In genomic region chr3:26152510-26153035, GRCm38 (mm10) we compare ENCODE assay signal across 8 mouse cellular contexts.
DNase-seq lines count a peak whose midpoint lies in the region; ATAC-seq and TF ChIP-seq lines count a peak whose summit lies in the region.

No protein-coding gene starts in this region.

- no peaks in the 10 kb centered on the region for H3K9me3 ChIP-seq in lung, postnatal 0 days (ENCODE audit: low read length)
- no peaks in the 10 kb centered on the region for H3K9me3 ChIP-seq in neural tube, embryonic 14.5 days (ENCODE audit: control insufficient read depth, low read length)

- 0% methylated on average over 10 of the region's 10 CpGs for WGBS in lung, postnatal 0 days
- 11% methylated on average over 10 of the region's 10 CpGs for WGBS in lung, adult 2 months
- under 1% methylated on average over 10 of the region's 10 CpGs for WGBS in neural tube, embryonic 14.5 days

- no peaks in the 10 kb centered on the region for H3K36me3 ChIP-seq in lung, postnatal 0 days (ENCODE audit: insufficient read depth, low read length)
- no peaks in the 10 kb centered on the region for H3K36me3 ChIP-seq in neural tube, embryonic 14.5 days (ENCODE audit: control insufficient read depth, insufficient read depth, low read length)

- H3K4me3 ChIP-seq in lung, postnatal 0 days (ENCODE audit: low read depth, low read length): peak overlapping the region; percentile 42
- no peak overlapping the region for H3K4me3 ChIP-seq in lung, adult 2 months (replicated peaks; ENCODE audit: extremely low read depth, low read depth, low read length)
- peak overlapping the region; percentile 42 for H3K4me3 ChIP-seq in neural tube, embryonic 14.5 days (ENCODE audit: low read depth, low read length)

- peak overlapping the region; percentile 70 for H3K4me2 ChIP-seq in lung, postnatal 0 days (replicated peaks; ENCODE audit: low read depth, low read length)
- peak overlapping the region; percentile 46 for H3K4me2 ChIP-seq in neural tube, embryonic 14.5 days (ENCODE audit: low read depth, low read length)

- intact Hi-C loops in heart, postnatal 10 days (cut with DNase I): loop anchor here (10.0 kb wide), 1 partner anchor 478 kb away; no protein-coding TSS in a partner anchor
- intact Hi-C loops in left cerebral cortex, postnatal 25 days (cut with DNase I): loop anchor here (2.0 to 10.0 kb wide), 3 partner anchors 150 to 1010 kb away; partner anchors contain the start of gene Naaladl2

- H3K9ac ChIP-seq in lung, postnatal 0 days (replicated peaks; ENCODE audit: low read depth): 0 out of 2 replicates have a peak overlapping the region, but pooled peaks have one; percentile 8
- H3K9ac ChIP-seq in neural tube, embryonic 14.5 days (replicated peaks; ENCODE audit: low read depth, low read length): peak overlapping the region; percentile 69

- no peak for TF ChIP-seq EP300 in lung, postnatal 0 days (IDR thresholded peaks at IDR 0.05)

- no peaks in the 10 kb centered on the region; the same call in 1 of the 2 replicates for H3K27me3 ChIP-seq in lung, postnatal 0 days (replicated peaks; ENCODE audit: insufficient read depth, low read length)
- no peaks in the 10 kb centered on the region for H3K27me3 ChIP-seq in neural tube, embryonic 14.5 days (ENCODE audit: control insufficient read depth, insufficient read depth, low read length)

- no peak for TF ChIP-seq CTCF in lung, postnatal 0 days (IDR thresholded peaks at IDR 0.05)
- no peak for TF ChIP-seq CTCF in lung, adult 2 months (IDR thresholded peaks at IDR 0.05; ENCODE audit: insufficient read depth, low read length)

- no peak for DNase-seq in lung, postnatal 0 days (ENCODE audit: low spot score)
- no peak for DNase-seq in lung, adult 2 months
- DNase-seq in embryo, embryonic 11 days: peak; percentile 45
- DNase-seq in heart, postnatal 10 days: peak; percentile 3 to 6
- peak; percentile 41 to 65 for DNase-seq in left cerebral cortex, postnatal 25 days (ENCODE audit: low spot score in 2 of 2)
- no peak for DNase-seq in thymus, adult 18-20 months

- no peak overlapping the region for H3K27ac ChIP-seq in lung, postnatal 0 days (ENCODE audit: low read length)
- peak overlapping the region; percentile 57; the same call in 1 of the 2 replicates for H3K27ac ChIP-seq in neural tube, embryonic 14.5 days (ENCODE audit: low read depth, low read length)

- no peak for ATAC-seq in lung, postnatal 0 days
- peak; percentile 62 for ATAC-seq in neural tube, embryonic 14.5 days (ENCODE audit: low read depth)
- no peak for ATAC-seq in erythroblast, adult 5-6 weeks (replicated peaks; ENCODE audit: low FRiP score, poor library complexity, severe bottlenecking)

- no peak for TF ChIP-seq POLR2A in lung, adult 2 months (IDR thresholded peaks at IDR 0.05; ENCODE audit: borderline replicate concordance, extremely low read depth, low read depth, low read length)

- 0 out of 2 replicates have a peak, but pooled peaks cover 6% of the 10 kb centered on the region for H3K4me1 ChIP-seq in lung, postnatal 0 days (ENCODE audit: insufficient read depth, low read depth, low read length)
- H3K4me1 ChIP-seq in lung, adult 2 months (ENCODE audit: control insufficient read depth, insufficient read depth, low read length): no peaks in the 10 kb centered on the region
- H3K4me1 ChIP-seq in neural tube, embryonic 14.5 days (ENCODE audit: control insufficient read depth, insufficient read depth, low read length): 0 out of 2 replicates have a peak, but pooled peaks cover 3% of the 10 kb centered on the region

Comparison
In these comparisons a context has a peak if more than half of its experiments do, and no peak if none do; other contexts are left out.
1. DNase-seq: peak in embryo, embryonic 11 days (single experiment), heart, postnatal 10 days (2 of 2) and left cerebral cortex, postnatal 25 days (2 of 2); none in lung, postnatal 0 days (single experiment), lung, adult 2 months (single experiment) and thymus, adult 18-20 months (0 of 2).